Mouse (Mus musculus) heart, adult 8-10 months (tissue): ENCODE measurements around the gene Cerkl. TPM values are rescaled to one million over a fixed set of nuclear protein-coding genes. Genes with fewer than 3 reads are reported as not detected.
A peak's percentile ranks its signal among the peaks of the same experiment; 100 is the strongest.

Experiments
- DNase-seq: peaks from one replicate; pipeline ENCODE4 v3.0.0; 2022; ENCODE audit warnings: low spot score
- total RNA-seq, 4 experiments: library from RNA; stranded (reverse); gene quantifications; 2 replicates each; pipeline ENCODE4 v1.2.4; 2022

The Cerkl gene
- 1 to 10 TPM in 2 of 4 experiments, under 1 TPM in 2; 0.27 to 1.9 (median 1.2) TPM for total RNA-seq

DNA sequence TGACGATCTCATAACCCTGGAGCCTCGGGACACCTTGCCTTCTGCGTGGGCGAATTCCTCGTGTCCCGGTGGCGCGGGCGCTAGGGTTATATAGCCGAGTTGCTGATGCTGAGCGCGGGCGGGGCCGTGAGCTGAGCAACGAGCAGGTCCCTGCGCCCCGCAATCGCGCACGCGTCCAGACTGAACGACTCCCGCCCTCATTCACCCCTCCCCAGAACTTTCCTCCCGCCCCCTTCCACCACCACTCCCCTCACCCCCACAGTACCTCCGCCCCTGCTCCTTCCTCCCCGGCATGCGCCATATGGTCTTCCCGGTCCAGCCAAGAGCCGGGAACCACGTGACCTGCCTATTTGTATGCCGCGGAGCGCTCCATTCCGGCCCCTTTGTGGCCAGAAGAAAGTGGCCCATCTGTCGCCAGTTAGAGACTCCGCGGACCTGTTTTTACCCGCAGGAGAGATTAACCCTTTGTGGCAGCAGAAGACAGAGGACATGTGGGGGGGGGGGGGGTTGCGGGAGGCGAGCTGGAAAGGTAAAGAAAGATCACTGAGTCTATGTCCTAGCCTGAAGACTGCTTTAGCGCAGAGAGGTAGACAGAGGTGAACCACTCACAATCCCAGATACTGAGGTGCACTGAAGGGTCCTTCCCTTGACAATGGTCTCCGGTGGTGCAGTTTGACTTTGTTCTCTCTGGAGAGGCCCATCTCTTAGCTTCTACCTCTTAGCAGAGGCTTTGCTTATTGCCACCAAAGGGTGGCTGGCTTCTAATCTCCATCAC lies at the start of gene Cerkl, which contains the start of gene Neurod1:
Cerkl (minus strand) TSS at position 211 of the 775 bp plus-strand sequence.
Neurod1 (minus strand) TSS at position 177 of the 775 bp plus-strand sequence.
- no peak for DNase-seq

DNA sequence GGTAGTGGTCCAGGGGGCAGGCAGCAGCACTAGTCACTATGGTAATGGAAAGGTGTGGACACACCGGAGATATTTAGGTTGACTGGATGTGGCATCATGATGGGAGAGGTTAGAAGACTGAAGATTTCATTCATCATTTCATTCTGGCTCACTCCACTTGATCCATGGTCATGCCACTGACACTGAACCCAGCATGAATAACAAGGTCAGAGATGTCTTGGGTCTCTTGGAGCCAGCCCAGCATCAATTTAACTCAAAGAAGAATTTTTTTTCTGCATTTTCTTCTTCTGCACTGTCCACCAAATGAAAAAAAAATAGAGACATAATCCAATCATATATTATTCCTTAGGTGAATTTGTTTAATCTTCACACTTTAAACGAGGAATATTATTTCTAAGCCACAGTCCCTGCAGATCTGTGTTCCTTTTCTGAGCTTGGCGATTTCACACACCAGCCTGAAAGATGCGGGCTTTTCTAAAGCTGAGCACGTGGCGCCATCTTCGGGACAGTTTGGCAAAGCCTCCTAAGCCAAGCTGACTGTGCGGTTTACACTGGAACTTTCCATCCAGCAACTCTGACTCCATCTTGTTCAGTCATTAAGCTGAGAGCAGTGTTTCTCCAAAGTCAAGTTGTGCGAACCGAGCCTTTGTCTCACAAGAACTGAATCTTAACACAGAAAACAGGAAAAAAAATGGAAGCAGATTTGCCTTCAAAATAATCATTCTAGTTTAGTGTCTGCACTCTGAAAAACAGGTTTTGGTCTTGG lies 42.6 kb upstream of the Cerkl start:
- peak; percentile 29 for DNase-seq

DNA sequence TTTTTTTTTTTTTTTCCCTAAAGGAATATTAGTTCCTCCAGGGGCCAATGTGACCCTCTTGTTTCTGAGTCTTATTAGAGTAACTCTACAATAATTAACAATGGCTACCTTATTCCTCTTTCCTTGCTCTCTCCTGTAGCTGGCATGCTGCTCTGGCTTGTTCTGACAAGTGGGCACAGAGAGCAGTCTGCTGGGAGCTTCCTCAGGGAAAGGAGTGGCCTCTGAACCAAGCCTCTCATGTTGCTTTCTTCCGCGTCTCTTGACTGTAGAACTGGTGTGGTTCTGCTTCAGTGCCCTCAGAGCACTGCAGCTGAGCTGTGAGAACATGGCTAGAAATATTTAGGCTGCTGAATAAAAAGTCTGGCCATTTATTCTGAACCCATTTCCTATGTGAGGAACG lies 28.5 kb upstream of the Cerkl start:
- DNase-seq: no peak

DNA sequence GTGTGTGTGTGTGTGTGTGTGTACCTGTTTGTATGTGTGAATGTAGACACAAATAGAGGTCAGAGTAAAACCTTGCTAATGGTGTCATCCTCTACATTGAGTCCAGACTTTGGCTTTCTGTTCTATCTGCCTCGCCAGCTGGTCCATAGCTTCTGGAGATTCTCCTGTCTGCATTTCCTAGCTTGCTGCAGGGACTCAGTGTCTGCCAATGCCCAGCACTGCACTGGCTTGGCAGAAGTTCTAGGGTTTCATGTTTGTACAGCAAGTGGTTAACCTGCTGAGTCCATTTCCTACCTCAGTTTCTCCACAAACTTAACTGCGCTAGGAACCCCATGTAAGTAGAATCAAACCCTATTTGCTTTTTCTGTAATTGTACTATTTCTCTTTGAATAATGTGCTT lies 25.9 kb upstream of the Cerkl start:
- DNase-seq: no peak

DNA sequence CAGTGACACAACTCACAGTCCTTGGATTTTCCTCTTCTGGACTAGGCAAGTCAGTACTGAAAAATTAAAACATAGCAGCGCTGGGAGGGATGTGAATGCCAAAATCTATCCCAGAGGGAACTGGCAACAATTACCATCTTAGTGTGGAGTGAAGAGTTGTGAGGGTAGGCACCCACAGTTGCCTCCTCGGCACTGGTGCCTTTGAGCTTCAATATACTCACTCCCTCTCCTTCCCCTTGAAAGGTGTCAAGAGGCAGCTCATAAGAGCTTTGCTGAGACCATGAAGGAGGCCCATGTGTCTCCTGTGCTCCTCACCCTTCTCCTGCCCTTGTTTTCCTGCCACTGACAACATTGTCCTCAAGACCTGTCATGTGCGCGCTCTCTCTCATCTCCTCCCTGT lies 5.8 kb upstream of the Cerkl start:
- DNase-seq: no peak

DNA sequence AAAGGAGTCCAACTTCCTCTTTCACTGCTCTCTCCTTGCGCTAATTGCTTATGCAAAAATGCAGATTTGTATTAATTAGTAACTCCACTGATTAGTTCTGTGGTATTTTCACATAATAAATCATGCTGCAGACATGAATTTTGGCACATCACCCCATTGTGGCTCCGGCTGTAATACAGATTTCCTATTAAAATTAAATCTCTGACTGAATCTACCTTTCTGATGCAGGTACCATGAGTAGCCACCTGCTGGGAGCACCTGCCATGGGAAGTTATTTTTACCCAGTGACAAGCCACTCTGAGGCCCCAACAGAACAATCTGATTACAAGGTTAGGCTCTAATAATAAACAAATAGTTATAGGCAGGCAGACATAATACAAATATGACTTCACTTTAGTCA lies 5.3 kb upstream of the Cerkl start:
- DNase-seq: no peak

DNA sequence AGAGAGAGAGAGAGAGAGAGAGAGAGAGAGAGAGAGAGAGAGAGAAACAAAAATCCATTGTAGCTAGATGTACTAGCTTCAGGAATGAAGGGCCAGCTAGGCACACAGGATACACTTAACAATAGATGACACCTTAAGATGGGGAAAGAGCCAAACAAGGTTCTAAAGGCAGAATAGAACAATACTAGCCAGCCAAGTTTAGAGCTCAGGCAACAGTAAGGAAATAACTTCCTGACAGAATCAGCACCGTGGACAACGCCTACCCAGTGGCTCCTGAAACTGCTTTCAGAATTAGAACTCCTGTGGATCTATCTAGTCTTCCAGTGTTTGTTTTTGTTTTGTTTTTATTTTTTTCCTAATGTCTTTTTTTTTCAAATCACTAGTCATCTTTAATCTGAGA lies 4.0 kb upstream of the Cerkl start:
- DNase-seq: no peak

DNA sequence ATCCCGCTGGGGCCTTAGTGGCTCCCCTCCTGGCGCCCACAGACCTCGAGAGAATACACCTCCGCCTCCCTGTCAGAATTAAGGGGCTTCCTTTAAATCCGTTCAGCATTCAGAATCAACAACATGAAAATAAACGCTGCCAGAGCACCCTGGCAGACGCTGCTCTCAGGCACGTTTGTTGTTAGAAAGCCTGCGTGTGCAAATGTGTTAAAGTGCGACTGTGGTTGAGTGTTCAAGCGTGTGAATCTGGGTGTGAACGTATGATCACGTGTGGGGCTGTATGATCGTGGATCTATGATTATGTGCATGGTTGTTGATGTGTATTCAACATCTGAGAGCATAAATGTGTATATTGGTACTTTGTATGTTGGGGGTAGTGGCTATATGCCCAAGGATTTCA lies 3.5 kb upstream of the Cerkl start:
- no peak for DNase-seq

DNA sequence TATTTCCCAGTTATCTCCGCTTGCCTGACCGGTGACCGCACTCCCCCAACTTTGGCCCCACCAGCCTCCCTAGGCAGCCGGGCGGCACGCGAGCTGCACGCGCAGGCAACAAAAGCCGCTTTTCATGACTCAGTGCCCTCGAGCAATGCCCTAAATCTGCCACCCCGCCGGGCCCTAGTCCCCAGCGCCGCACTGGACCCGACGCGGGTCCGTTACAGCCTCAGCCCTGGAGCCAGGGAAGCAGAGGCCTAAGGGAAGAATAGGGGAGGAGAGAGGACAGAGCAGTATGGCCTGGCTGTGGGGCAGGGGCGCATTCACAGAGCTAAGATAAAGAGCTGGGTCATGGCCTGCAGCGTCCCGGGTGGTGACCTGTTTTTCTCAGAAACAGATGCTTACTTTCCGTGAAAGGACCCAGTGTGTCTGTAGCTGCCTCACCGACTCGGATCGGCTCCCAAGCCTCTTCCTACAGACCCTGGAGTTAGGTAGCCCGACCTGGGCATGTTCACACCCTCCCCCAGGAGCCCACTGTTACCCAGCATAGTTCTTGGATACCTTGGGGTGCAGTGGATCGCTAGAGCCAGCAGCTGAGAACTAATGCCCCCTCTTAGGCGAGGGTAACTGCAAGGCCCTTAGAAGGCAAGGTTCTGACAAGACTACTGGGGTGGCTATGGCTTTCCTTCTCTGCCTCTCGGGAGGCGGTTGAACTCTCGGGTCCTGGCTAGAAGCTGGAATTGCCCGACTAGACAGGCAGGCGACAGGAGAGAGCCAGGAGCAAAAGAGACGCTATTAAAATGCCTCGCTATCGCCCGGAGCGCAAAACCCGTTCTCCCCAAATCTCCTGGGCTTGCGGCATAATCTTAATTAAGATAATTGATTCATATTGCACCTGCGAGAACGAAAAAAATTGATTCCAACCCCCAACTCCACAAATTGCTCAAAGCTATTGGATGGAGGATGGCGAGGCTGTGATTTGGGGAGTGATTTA lies 2.8 kb upstream of the Cerkl start:
- no peak for DNase-seq

DNA sequence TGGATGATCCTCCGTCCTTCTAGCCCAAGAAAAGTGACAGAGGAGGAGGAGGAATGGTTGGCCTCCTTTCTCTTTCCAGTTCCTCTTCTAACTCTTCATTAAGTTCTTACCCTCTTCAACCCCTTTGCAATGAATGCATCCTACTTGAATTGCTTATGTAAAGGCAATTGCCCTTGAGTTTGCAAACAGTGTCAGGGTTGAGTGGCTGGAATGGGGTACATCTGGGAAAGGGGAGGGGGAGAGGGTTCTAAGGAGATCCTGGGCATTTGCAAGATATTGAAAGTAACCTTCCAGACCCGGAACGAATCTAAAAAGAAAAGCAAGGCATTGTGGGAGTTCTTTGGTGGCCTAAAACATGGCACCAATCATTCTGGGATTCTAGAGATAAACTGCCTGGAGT lies 1.3 kb upstream of the Cerkl start:
- DNase-seq: no peak

DNA sequence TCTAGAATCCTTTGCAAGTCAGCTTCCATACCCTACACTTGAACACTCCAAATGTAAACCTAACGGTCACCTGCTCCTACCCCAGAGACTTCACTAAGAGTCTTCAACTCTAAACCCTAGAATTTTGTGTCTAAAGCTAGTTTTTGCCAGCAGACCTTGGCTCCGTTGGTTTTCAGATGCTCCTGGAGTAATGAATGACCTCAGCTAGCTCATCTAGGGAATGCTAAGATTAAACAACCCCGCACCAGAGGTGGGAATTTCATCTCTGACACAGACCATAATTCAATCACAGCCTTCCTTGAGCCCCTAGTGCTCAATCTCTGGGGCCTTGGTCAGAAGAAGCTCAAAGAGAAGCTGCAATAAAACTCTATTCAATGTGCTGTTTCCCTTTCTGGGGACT lies 849 bp upstream of the Cerkl start:
- DNase-seq: no peak

DNA sequence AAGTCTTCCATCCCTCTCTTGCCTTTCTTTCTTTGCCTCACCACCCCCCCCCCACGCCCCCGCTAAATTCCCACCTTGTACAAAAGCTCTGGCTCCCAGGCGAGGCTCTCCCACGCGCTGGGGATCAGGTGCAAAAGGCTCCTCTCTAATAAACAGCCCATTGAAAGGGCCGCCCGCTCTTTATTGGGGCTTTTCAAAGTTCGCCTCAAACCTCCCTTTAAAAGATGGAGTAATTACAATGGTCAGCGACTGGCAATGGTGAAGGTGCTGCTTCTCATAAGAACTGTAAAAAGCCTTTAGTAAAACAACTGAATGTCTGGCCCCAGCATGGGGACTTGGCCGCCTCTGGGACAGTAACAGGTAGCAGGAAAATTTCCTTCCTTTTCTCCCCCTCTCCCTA lies 939 bp downstream of the Cerkl start:
- no peak for DNase-seq

DNA sequence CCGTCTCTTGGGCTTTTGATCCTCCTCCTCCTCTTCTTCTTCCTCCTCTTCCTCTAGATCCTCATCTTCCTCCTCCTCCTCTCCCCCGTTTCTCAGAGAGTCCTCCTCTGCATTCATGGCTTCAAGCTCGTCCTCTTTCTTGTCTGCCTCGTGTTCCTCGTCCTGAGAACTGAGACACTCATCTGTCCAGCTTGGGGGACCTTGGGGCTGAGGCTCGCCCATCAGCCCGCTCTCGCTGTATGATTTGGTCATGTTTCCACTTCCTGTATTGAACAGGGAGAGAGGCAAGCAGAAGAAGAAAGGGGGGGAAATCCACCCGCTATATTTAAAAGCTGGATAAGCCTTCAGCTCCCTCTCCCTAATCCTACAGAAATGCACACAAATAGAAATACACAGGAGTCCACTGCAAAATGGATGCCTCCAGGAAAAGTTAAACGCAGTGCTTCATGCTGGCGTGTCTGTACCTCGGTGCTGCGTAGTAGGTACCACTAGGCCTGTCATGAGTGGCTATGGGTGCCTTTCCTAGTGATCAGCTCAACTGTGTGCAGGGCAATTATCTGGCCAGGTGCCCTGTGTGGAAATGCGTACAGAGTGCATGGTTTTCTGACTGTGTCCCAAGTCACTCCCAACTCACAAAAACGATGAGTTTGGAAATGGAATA lies 1.7 kb downstream of the Cerkl start:
- DNase-seq: no peak

DNA sequence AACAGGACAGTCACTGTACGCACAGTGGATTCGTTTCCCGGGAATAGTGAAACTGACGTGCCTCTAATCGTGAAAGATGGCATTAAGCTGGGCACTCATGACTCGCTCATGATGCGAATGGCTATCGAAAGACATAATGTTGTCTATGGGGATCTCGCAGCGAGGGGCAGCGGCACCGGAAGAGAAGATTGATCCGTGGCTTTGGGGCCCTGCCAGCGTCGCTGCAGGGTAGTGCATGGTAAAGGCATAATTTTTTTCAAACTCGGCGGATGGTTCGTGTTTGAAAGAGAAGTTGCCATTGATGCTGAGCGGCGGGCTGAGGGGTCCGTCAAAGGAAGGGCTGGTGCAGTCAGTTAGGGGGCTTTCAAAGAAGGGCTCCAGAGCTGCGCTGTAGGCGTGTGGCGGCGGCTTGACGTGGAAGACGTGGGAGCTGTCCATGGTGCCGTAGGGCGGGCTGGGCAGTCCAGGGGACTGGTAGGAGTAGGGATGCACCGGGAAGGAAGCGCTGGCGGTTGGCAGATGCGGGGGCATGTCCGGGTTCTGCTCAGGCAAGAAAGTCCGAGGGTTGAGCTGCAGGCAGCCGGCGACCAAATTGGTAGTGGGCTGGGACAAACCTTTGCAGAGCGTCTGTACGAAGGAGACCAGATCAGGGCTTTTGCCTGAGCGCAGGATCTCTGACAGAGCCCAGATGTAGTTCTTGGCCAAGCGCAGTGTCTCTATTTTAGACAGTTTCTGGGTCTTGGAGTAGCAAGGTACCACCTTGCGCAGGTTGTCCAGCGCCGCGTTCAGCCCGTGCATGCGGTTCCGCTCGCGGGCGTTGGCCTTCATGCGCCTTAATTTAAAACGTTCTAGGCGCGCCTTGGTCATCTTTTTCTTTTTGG lies 2.4 kb downstream of the Cerkl start:
- DNase-seq: peak; percentile 17

DNA sequence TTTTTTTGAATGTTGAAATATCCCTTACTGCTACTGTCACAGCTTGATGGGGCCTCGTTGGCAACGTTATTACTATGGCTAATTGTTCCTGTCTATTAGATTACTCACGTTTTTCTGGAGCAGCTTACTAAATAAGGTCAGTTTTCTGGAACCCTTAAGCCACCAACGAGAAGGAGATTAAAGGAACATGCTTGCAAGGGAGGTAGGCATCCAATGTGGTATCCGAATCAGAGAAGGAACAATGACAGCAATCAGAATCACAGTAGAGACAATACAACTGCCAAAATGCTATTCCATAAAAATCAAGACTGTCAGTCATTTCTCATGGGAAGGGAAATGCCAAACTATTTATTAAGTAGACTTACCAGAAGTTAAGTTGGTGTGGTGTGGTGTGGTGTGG lies 5.1 kb downstream of the Cerkl start:
- DNase-seq: no peak

DNA sequence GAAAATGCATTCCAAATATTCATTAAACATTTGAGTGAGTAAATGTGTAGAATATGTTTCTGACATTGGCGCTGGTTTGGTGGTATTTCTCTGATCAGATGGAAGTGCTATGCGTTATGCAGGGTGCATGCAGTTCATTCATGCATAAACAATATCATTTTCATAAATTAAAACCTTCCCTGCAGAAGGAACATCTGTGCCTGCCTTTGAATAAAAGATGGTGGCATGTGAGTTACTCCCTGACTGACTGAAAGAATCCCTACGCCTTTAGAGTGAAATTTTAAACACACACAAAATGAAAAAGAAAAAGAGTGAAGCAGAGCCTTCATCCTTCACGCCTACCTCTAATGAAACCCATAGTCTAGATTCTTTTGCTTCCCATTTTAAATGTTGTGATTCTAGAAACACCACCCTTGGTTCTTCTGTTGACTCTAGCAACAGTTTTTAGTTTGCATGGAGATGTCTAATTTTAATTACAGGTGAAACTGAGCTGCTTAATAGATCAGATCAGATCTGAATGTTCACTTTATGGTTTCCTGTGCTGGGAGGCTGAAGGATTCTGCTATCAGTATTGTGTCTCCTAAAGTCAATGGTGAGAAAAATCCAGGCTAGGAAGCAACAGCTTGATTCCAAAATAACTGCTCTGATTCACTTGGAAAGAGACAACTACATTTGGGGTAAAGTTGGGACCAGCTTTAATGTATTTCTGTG lies 5.7 kb downstream of the Cerkl start:
- DNase-seq: no peak

DNA sequence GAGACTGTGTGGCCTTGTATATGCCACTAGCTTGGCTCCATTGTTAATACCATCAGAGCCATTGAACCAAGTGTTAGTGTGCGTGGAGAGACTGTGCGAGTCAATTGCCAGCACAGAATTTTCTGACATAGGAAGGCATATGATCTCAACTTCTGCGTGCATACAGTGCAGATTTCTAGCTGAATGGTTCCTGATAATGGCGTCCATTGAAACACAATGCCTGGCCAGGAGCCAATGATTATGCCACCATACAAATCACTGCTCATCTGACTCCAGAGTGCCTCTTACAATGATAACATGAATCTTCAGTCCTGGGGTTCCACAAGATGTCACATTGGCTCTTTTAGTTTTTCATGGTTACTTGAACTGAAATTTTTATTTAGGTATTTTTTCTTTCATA lies 7.2 kb downstream of the Cerkl start:
- no peak for DNase-seq

DNA sequence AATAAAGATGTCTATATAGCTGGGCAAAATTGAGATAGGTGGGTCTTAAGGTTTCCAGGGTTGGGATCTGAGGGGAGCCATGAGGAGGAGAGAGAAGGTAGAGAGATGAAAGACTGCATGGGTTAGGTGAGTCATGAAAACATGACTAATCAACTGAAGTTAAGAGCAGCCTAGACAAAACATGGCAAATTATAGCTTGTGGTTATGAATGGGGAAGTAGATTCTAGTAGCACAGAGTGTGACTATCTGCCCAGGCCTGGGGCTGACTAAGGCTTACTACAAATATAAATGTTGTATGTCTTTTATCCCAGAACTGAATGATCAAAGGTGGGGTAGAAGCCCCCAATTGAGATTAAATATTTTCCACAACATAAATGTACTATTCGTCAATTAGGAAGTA lies 9.4 kb downstream of the Cerkl start:
- DNase-seq: no peak

DNA sequence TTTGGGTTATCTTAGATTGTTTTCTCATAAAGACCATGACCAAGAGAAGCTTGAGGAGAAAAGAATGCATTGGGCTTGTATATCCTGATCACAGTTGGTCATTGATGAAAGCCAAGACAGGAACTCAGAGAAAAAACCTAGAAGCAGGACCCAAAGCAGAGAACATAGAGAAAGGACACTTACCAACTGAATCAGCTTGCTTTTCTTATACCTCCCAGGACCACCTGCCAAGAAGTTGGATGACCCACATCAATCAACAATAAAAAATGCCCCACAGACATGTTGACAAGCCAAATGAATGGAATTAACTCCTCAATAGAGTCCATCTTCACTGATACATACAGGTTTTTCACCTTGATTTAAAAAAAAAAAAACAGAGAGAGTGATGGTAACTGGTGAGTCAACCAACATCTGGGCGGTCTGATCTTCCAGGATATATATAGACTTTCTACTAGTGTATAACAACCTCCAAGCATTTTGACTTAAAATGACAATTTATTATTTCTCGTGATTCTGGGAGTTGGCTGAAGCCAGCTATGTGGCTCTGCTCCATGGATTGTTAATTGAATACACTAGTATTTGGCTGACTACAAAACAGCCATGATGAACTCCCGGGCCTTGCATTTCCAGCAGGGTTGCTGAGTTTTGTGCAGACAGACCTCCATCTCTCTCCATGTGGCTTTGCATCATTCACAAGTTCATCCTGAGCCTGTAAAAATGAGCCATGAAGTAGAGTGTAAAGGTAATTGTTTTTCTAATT lies 12.5 kb downstream of the Cerkl start:
- DNase-seq: no peak
